Mouse (Mus musculus) embryo, embryonic 9.5 days (tissue): Measurements from ENCODE around the gene Stat2.
A peak's percentile ranks its signal among the peaks of the same experiment; 100 is the strongest.
"Not testable (repeated sequence)": the region's sequence is repeated elsewhere in the genome, so short reads cannot be mapped to it uniquely, and the experiment has no call there.

Experiments
- DNase-seq: peaks from one replicate; pipeline ENCODE4 v3.0.0-alpha.2; 2017; ENCODE audit errors: extremely low spot score

Stat2 gene

GRCm38 (mm10) chr10:128298243-128298642 is 27.9 kb downstream of the Stat2 start:
- no peak for DNase-seq

GRCm38 (mm10) chr10:128298702-128299171 is 28.4 kb downstream of the Stat2 start, which contains the start of gene Il23a:
Gene Il23a, minus strand, starts transcription at chr10:128298752.
- DNase-seq, result no peak

DNA sequence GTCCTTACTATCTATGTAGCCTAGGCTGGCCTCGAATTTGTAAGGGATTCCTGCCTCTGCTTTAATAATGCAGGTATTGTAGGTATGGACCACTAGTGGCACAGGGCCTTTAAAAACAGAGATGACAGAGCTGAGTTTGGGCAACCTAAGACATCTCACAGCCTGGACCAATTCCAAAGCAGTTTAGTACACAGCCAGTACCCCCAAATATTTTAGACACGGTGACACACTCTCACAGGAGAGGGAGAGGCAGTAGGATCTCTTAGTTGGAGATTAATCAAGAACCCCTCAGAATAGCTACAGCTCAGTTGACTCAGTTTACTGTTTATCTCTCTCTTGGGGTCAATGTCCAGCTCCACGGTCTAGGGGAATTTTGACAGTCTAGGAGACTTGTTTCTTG is 32.0 kb downstream of the Stat2 start:
- DNase-seq, result no peak

GRCm38 (mm10) chr10:128302785-128303125 is 32.4 kb downstream of the Stat2 start:
- no peak for DNase-seq

- DNase-seq, result peak; percentile 100
Measured at GRCm38 (mm10) chr10:128303126-128304021, 33.0 kb downstream of the Stat2 start, which contains the start of gene Pan2. Gene Pan2, plus strand, starts transcription at chr10:128303335.

DNA sequence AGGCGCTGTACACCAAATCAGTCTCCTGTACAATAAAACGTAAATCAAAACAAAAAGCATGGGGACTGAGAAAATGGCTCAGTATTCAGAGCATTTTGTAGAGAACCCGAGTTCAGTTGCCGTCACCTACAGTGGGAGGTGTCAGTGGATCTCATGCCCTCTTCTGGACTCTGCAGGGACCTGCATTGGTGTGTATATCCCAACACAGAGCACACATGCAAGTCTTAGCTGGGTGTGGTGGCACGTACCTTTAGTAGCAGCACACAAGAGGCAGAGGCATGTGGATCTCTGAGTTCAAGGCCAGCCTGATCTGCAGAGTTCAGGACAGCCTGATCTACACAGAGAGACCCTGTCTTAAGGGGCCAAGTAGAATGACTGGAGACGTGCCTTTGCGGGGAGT is 39.3 kb downstream of the Stat2 start:
- DNase-seq, result no peak

DNA sequence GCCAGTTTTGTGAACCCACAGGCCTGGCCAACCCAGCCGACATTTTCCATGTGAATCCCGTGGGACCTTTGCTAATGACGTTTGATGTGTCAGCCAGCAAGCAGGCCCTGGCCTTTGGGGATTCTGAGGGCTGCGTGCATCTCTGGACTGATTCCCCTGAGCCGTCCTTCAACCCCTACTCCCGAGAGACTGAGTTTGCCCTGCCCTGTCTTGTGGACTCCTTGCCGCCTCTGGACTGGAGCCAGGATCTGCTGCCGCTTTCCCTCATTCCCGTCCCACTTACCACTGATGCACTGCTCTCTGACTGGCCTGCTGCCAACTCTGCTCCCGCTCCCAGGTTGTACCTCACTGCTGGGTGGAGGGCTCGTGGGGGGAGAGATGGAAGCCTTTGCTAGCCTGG is 39.8 kb downstream of the Stat2 start:
- no peak for DNase-seq

GRCm38 (mm10) chr10:128310902-128311301 is 40.5 kb downstream of the Stat2 start:
- no peak for DNase-seq

GRCm38 (mm10) chr10:128315578-128315977 is 45.2 kb downstream of the Stat2 start:
- DNase-seq, result no peak

GRCm38 (mm10) chr10:128321641-128322040 is 51.3 kb downstream of the Stat2 start:
- DNase-seq, result peak; percentile 26

- peak; percentile 97 for DNase-seq
Measured at GRCm38 (mm10) chr10:128322141-128323108, 52.1 kb downstream of the Stat2 start, which contains the start of gene Cnpy2. Gene Cnpy2, plus strand, starts transcription at chr10:128322459.

DNA sequence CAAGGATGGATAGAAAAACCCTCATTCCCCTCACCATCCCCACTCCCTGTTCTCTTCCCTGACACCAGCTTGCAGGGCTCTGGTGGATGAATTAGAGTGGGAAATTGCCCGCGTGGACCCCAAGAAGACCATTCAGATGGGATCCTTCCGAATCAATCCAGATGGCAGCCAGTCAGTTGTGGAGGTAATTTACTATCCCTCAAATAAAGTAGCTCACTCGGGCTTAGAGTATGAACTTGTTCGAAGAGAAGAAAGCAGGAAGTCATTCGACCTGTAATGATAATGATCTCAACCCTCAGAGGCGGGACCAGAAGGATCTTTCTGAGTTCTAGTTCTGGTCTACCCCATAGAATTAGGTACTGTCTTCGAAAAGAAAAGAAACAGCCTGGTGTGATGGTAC is 53.2 kb downstream of the Stat2 start:
- no peak for DNase-seq

DNA sequence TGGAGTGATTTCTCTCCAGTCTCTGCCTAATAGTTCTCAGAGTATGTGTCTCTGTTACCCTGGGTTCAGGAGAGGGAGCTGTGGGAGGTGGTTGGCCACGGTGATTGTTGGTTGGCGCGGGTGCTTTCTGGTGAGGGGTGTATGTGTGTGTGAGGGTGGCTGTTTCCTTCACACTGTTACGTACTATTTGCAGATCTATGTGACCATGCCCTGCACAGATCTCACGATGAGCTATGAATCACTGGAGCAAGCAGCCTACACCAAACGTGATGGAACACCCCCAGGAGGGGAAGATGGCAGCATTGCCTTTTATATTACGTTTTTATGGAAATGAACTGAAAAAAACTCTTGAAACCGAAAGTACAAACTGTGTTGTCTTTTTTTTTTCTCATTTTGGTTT is 56.5 kb downstream of the Stat2 start:
- DNase-seq, result no peak

DNA sequence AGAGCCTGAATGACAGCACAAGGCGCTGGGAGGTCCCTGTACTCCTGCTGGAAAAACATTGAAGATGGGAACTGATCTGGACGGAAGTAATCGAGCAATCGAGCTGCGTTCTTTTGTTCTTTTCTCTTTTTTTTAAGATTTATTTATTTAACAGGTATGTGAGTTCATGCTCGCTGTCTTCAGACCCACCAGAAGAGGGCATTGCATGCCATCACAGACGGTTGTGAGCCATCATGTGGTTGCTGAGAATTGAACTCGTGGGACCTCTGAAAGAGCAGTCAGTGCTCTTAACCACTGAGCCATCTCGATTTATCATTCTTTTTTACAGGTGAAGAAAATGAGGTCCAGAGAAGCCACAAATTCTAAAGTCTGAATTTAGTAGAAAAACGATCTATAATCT is 57.3 kb downstream of the Stat2 start:
- no peak for DNase-seq

DNA sequence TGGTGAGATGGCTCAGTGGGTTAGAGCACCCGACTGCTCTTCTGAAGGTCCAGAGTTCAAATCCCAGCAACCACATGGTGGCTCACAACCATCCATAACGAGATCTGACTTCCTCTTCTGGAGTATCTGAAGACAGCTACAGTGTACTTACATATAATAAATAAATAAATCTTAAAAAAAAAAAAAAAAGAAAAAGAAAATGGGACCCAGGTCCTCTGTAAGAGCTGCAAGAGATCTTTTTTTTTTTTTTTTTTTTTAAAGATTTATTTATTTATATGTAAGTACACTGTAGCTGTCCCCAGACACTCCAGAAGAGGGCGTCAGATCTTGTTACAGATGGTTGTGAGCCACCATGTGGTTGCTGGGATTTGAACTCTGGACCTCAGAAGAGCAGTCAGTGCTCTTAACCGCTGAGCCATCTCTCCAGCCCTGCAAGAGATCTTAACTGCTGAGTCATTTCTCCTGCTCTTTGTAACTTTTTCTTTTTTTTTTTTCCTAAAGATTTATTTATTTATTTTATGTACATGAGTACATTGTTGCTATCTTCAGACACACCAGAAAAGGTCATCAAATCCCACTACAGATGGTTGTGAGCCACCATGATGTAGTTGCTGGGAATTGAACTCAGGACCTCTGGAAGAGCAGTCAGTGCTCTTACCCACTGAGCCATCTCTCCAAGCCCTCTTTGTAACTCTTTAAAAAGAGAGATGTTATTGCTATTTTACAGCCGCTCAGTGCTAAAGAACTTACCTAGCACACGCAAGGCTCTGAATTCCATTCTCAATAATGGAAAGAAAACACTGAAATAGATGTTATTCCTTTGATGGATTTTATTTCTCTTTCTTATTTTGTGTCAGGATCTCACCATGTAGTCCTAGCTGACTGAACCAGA is 62.2 kb downstream of the Stat2 start:
- DNase-seq, result not testable (repeated sequence)

DNA sequence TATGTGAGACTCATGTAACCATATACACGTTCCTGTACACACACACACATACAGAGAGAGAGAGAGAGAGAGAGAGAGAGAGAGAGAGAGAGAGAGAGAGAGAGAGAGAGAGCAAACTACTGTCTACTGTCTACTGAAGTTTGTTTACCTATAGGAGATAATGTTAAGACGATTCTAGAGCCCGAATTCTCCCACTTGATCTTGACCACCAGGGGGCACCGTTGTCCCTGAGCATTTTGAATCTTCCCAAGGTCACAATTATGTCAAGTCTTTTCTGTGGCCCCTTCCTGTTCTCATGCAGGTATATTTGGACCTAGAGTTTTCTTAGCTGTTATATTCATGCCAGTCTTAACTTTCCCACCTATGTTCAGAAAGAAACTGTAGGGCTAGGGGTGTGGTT is 65.2 kb downstream of the Stat2 start:
- DNase-seq, result peak; percentile 66

DNA sequence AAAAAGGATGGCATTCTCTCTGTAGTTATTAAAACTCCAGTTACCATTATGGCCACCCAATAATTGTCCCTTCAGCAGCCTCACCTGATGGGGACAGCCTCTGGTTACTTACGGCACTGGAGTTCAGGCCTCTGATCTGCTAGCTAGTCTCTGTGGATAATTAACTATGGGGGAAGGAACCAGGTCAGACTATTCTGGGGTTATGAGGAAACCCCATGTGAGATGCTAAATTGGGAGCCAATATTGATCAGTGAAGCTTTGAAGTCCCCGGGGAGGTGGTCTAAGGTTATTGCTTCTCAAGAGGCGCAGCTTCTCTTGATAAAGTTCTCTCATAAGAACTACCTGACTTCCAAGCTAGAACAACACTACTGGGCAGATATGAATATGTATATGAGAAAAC is 65.8 kb downstream of the Stat2 start:
- no peak for DNase-seq

DNA sequence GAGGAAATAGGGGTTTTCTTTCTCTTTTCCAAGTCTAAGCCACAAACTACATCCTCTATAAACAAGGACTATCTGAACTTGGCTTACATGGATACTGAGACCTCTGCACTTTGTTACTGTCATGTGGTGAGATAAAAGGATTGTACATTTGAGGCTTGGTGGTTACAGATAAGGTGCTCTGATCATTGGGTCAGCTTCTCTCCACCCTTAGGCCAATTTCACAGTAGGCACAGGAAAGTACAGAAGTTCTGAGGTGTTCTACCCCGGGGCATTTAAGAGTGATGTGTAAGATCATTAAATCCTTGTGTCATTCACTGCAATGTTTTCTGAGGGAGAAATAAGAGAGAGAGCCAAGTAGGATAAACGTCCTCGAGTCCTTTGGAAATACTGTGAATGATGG is 66.2 kb downstream of the Stat2 start:
- no peak for DNase-seq

- DNase-seq, result peak; percentile 98
Measured at GRCm38 (mm10) chr10:128337306-128338181, 67.2 kb downstream of the Stat2 start, which contains the start of gene Cs. Gene Cs, plus strand, starts transcription at chr10:128337734.

- no peak for DNase-seq
Measured at GRCm38 (mm10) chr10:128338415-128338814, 68.1 kb downstream of the Stat2 start.
